Mouse (Mus musculus): Measurements from ENCODE around the gene Lrcol1. TPM values are rescaled to one million over a fixed set of nuclear protein-coding genes. Genes with fewer than 3 reads are reported as not detected.

The Lrcol1 gene
- total RNA-seq, 2 experiments from 2014 or later = not detected

DNA sequence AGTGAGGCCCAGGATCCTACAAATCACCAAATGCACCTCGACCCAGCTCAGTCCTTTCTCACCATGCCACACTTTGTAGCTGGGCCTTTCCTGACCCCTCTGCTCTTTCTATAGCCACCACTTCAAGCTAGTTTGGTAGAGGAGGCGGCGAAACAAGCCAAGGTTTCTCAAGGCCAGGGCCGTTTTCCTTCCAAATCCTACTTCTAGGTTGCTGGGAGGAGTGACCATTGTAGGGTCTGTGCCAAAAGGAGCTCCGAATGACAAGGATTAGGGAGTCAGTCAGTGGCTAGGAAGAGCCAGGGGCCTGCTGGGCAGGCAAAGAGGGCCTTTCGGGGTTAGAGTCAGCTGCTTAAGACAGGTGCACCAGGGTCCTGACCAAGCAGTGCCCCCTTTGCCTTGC lies 40.0 kb downstream of the Lrcol1 start:
- DNase-seq (ENCODE audit: low spot score in 2 of 2) = no peak
- intact Hi-C loops (cut with DNase I) = no loop called here

DNA sequence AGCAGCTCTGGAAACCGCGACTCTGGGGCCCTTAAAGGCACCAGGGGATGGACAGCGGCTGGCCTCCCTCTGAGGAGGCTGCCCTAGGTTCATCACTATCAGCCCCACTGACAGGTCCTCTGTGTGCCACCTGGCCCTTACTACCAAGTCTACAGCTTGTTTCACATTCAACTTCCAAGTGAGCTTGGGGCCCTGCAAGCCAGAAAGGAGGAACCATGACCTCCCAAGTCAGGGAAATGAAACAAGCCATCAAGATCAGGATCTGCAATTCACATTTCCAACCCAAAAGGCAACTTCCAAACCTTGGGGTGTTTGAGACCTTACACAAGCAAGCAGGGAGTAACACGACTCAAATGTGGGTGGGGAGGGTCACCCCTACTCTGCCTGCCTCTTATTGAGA lies 40.7 kb downstream of the Lrcol1 start:
- DNase-seq (ENCODE audit: low spot score in 2 of 2) = no peak
- intact Hi-C loops (cut with DNase I) = no loop called here

DNA sequence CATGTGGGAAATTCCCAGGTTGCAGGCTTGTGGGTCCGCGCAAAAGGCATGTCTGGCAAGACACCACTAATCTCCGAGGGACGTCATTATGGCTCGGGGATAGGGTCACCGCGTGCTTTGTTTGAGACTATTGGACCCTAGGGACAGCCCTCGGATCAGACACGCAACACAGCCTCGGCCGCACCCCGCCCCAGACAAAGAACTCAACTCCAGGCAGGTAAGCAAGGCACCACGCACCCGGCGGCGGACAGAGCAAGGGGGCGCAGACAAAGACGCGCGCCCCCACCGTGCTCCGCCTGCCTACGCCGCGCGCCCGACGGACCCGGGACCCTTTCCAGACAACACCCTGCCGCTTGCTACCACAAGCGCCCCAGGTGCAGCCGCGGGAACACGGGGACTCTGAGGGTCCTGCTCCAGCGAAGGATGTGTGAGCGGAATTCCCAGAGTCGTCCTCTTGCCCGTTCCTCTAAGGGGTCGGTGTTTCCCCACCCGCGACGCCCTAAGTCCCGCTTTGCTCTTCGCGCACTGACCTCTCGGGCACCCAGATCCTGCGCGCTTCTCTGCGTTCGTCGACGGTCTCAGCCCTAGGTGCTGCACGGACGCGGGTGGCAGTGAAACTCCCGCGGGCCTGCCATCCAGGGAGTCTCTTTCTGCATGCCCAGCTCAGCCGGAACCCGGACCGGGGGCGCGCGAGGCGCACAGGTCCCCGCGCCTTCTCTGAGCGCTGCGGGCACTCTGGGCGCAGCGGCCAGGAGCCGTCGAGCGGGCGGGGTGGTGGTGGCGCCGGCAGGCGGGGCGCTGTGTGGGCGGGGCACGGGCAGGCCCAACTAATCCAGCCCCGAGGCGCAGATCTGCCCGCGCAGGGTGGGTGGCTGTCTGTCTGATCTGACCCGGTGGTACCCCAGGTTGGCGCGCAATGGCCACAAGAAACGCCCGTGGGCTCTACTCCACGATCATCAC lies 42.1 kb downstream of the Lrcol1 start:
- intact Hi-C loops (cut with DNase I) = no loop called here
- peak; percentile 61 to 64 for DNase-seq (ENCODE audit: low spot score in 2 of 2)

GRCm38 (mm10) chr5:110387332-110387731 lies 42.8 kb downstream of the Lrcol1 start:
- no peak for DNase-seq (ENCODE audit: low spot score in 2 of 2)
- intact Hi-C loops (cut with DNase I) = no loop called here

DNA sequence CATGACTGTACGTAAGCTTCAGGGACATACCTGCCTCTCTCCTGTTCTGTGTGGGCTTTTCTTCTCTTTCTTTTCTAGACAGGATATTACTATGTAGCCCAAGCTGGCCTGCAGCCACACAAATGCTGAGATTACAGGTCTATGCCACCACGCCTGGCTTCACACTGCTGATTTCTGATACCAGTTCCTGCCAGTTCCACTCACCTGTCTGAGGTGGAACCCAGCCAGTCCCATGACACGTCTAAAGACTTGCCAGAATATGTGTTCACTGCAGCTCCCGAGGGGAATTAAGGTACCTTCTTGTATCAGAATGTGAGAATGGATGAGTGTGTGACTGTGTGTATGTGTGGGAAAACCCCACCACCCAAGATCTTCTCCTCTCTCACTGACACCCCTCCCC lies 46.1 kb downstream of the Lrcol1 start:
- DNase-seq (ENCODE audit: low spot score in 2 of 2) = no peak
- intact Hi-C loops (cut with DNase I) = no loop called here

DNA sequence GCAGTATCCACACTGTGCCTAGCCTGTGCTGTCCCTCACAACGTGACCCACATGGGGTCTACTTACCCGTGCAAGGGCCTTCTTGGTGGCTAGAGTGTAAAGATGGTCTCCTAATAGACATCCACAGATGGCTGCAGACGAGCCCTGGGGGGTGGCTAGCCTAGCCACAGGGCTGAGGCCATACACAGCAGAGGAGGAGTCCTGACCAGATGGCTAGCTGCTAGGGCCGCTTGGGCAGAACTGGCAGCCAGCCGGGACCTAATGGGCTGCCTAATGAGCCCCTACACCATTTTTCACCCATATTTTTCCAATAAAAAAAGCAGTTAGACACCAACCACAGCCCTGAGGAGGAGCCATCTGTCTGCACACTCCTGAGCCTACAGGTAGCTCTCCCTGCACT lies 48.2 kb downstream of the Lrcol1 start:
- no peak for DNase-seq (ENCODE audit: low spot score in 2 of 2)
- intact Hi-C loops (cut with DNase I) = no loop called here

DNA sequence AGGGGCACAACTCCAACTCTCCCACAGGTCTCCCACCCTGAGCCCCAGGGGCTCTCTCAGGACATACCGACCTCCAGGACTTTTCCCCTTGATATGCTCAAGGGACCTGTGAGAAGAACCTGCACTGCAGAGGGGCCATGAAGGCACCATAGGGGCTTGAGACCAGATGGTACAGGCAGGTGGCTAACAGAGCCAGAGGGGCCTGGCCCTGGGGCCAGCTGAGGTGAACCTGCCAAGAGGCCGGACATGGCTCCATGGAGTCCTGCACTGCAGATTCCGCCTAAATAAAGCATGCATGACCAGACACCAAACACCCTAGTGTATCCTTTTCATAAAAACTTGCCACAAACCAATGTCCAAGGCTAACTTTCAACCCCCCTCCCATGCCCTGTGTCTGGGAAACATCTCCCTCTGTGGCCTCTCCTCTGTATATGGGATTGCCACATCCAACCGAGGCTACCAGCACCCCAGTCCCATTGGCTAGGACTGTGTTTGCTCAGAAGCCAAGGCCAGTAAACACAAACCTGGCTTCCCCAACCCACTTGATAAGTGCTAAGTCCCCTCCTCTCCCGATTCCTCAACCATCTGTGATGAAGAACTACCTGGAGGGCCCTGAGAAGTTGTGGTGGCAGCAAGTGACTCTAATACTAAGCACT lies 50.6 kb downstream of the Lrcol1 start:
- DNase-seq (ENCODE audit: low spot score in 2 of 2) = no peak
- intact Hi-C loops (cut with DNase I) = no loop called here

DNA sequence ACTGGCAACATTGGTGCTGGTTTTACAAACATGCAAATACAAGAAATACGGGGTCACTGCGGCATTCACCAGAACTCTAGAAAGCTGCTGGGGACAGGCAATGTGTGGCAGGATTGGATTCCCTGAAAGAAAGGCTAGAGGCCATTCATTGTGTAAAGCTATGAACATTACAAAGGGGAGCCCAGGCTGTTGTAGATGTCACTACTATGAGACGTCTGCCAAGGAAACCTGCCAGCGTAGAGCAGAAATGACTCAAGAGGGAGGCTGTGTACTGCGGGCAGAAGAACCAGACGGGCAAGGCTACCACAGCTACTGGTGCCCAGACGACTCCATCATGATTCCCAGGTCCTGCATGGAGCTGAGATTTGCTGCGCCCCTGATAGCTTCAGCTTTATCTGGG lies 56.6 kb downstream of the Lrcol1 start:
- intact Hi-C loops (cut with DNase I) = no loop called here
- no peak for DNase-seq (ENCODE audit: low spot score in 2 of 2)

DNA sequence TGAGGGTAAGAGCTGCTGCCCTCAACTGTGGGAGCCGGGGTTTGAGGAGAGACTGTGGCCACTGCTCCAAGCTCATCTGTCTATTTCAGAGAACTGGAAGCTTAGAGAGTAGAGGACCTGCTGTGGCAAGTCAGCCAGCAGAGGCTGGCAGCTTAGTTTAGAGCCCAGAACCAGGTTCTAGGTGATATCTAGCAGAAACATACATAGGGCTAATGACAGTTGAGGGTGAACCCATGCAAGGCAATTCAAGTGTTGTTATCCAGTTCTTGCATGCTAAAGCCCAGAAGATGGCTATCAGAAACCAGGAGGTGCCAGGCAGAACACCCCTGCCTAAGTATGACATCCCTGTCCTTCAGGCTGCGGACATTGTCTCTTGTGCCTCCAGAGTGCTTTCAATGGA lies 58.0 kb downstream of the Lrcol1 start:
- no peak for DNase-seq (ENCODE audit: low spot score in 2 of 2)
- intact Hi-C loops (cut with DNase I) = no loop called here

- DNase-seq (ENCODE audit: low spot score in 2 of 2) = no peak
These were observed 59.4 kb downstream of the Lrcol1 start for GRCm38 (mm10) chr5:110403931-110404330.

More at GRCm38 (mm10) chr5:110403931-110404330, 59.4 kb downstream of the Lrcol1 start:
- intact Hi-C loops (cut with DNase I) = no loop called here

Other genes with a start within 250 kb of the Lrcol1 start
- gene Plcxd1, start 244.8 kb upstream of the Lrcol1 start, total RNA-seq (2021) = 10 to 100 TPM in 1 of 2 experiments, 1 to 10 TPM in 1; 9.6 to 12.8 TPM
- 10 to 100 TPM; 80.5 to 95.6 TPM for gene Gtpbp6, start 236.5 kb upstream of the Lrcol1 start, total RNA-seq (2021)
- gene Zfp605, start 234.6 kb upstream of the Lrcol1 start, total RNA-seq (2021) = 10 to 100 TPM; 17.4 to 18.6 TPM
- gene Chfr, start 208.9 kb upstream of the Lrcol1 start, total RNA-seq (2021) = 10 to 100 TPM; 51.3 to 54.7 TPM
- 10 to 100 TPM; 42.3 to 44.4 TPM for gene Golga3, start 168.0 kb upstream of the Lrcol1 start, total RNA-seq (2021)
- 10 to 100 TPM; 37.5 to 46.0 TPM for gene Ankle2, start 113.7 kb upstream of the Lrcol1 start, total RNA-seq (2021)
- 10 to 100 TPM; 60.0 to 65.1 TPM for gene Pgam5, start 74.8 kb upstream of the Lrcol1 start, total RNA-seq (2021)
- gene Pxmp2, start 58.5 kb upstream of the Lrcol1 start, total RNA-seq (2021) = 1 to 10 TPM; 8.0 to 8.1 TPM
- 1 to 10 TPM; 1.3 TPM for gene Pole, start 58.4 kb upstream of the Lrcol1 start, total RNA-seq (2021)
- under 1 TPM in 1 of 2 experiments, not detected in 1; 0.23 TPM for gene P2rx2, start 1.5 kb upstream of the Lrcol1 start, total RNA-seq (2021)
- 10 to 100 TPM; 68.6 to 73.8 TPM for gene Fbrsl1, start 103.8 kb downstream of the Lrcol1 start, total RNA-seq (2021)
- gene Galnt9, start 199.6 kb downstream of the Lrcol1 start, total RNA-seq (2021) = 100 to 1,000 TPM in 1 of 2 experiments, 10 to 100 TPM in 1; 90.0 to 123 TPM